In the genomic region with DNA sequence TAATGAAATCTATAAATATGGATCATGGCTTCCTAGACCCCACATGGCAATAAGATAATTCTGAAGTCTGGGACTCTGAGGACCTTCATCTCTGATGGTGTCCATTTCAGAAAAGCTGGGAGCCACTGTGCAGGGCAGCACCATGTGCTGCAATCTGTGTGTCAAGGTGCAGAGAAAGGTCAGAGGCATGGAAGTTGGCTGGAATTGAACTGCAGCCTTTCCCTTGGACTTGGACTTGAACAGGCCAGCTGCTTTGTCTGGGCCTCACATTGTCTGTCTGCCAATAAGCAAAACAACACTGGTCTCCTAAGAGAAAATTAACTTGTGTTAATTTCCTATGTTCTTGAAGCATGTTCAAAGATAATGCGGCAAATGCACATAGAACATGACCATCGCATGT, we compare ENCODE assay signal across 34 mouse cellular contexts.
"Had no signal": no experiment of that assay in that cellular context is flagged by ENCODE, and none has a peak within 500 bp of the region (broad histone marks: within the 10 kb centered on the region; RNA-seq: fewer than 3 reads in every experiment).

No protein-coding gene starts in this region.

- ATAC-seq: hindbrain, embryonic 16.5 days; hindbrain, postnatal 0 days; inflammation-experienced regulatory T-cells, adult 6 months; intestine, embryonic 15.5 days; intestine, embryonic 16.5 days; intestine, postnatal 0 days had no signal

- H3K27ac ChIP-seq: heart, embryonic 10.5 days; heart, embryonic 13.5 days; heart, embryonic 15.5 days; hindbrain, embryonic 10.5 days; hindbrain, embryonic 12.5 days; hindbrain, embryonic 13.5 days; hindbrain, embryonic 14.5 days; hindbrain, embryonic 15.5 days; hindbrain, postnatal 0 days; intestine, embryonic 15.5 days; kidney, embryonic 15.5 days; kidney, postnatal 0 days; layer of hippocampus, adult 2 months had no signal

- DNase-seq: heart, postnatal 10 days; heart, postnatal 14 days; heart, postnatal 36 days; heart, postnatal 4 days; kidney, adult 11 months; kidney, adult 18-20 months; kidney, adult 2 months; kidney, adult 8-10 months; kidney, adult 9 months; kidney, postnatal 10 days; kidney, postnatal 14 days; kidney, postnatal 25 days; kidney, postnatal 36 days; kidney, postnatal 4 days; layer of hippocampus, adult 9-11 months; layer of hippocampus, postnatal 36 days had no signal

- H3K9me3 ChIP-seq: heart, embryonic 10.5 days; heart, embryonic 12.5 days; heart, embryonic 13.5 days; heart, embryonic 15.5 days; hindbrain, embryonic 10.5 days; hindbrain, embryonic 12.5 days; hindbrain, embryonic 13.5 days; hindbrain, embryonic 15.5 days; intestine, embryonic 15.5 days; kidney, embryonic 15.5 days had no signal

- H3K9ac ChIP-seq: heart, embryonic 12.5 days; heart, embryonic 13.5 days; heart, embryonic 15.5 days; hindbrain, embryonic 12.5 days; hindbrain, embryonic 13.5 days; hindbrain, embryonic 14.5 days; hindbrain, embryonic 15.5 days; intestine, embryonic 15.5 days; kidney, embryonic 15.5 days had no signal

- H3K4me2 ChIP-seq: heart, embryonic 12.5 days; heart, embryonic 13.5 days; heart, embryonic 15.5 days; hindbrain, embryonic 12.5 days; hindbrain, embryonic 13.5 days; hindbrain, embryonic 14.5 days; hindbrain, embryonic 15.5 days; intestine, embryonic 15.5 days; kidney, embryonic 15.5 days had no signal

- H3K4me3 ChIP-seq: heart, embryonic 10.5 days; heart, embryonic 12.5 days; heart, embryonic 13.5 days; heart, embryonic 15.5 days; hindbrain, embryonic 10.5 days; hindbrain, embryonic 12.5 days; hindbrain, embryonic 13.5 days; hindbrain, embryonic 15.5 days; intestine, embryonic 15.5 days; kidney, embryonic 15.5 days; layer of hippocampus, adult 2 months had no signal

- H3K27me3 ChIP-seq: heart, embryonic 12.5 days; heart, embryonic 13.5 days; heart, embryonic 15.5 days; hindbrain, embryonic 15.5 days; intestine, embryonic 15.5 days; kidney, embryonic 15.5 days had no signal

- H3K36me3 ChIP-seq: heart, embryonic 10.5 days; heart, embryonic 12.5 days; heart, embryonic 13.5 days; heart, embryonic 15.5 days; hindbrain, embryonic 10.5 days; hindbrain, embryonic 12.5 days; hindbrain, embryonic 13.5 days; hindbrain, embryonic 15.5 days; intestine, embryonic 15.5 days; kidney, embryonic 15.5 days had no signal
